Mouse (Mus musculus) gastrocnemius, postnatal 36 days (tissue): ENCODE results near the gene Rorc. TPM values are rescaled to one million over a fixed set of nuclear protein-coding genes. Genes with fewer than 3 reads are reported as not detected.
A peak's percentile ranks its signal among the peaks of the same experiment; 100 is the strongest.

ENCODE experiments used
- DNase-seq, 2 experiments: peaks; one replicate each; pipeline ENCODE4 v3.0.0; 2022
- intact Hi-C: fragments of 180-260 bp; cut with DNase I; formaldehyde crosslinking; loops from one replicate; pipeline ENCODE4 v1.15.1; 2025
- long read RNA-seq, 2 experiments: library from polyadenylated mRNA; stranded (forward); transcript quantifications; one replicate each; pipeline ENCODE4 v2.0.0; 2021
- total RNA-seq, 2 experiments: library from RNA; stranded (reverse); gene quantifications; 2 replicates each; pipeline ENCODE4 v1.2.3; 2021

The Rorc gene
- 10 to 100 TPM; 45.6 to 68.8 TPM for total RNA-seq
- long read RNA-seq, experiment 1, transcript Rorc-201 (11 exons, 2,136 nt) = major isoform, 45 of 135 reads
- long read RNA-seq, experiment 1, partial matches to known transcripts = 7 of 135 reads
- long read RNA-seq, experiment 1, other reads (novel, unspliced or antisense) = 83 of 135 reads
- long read RNA-seq, experiment 2, transcript Rorc-201 (11 exons, 2,136 nt) = major isoform, 59 of 188 reads
- long read RNA-seq, experiment 2, partial matches to known transcripts = 10 of 188 reads
- long read RNA-seq, experiment 2, other reads (novel, unspliced or antisense) = 119 of 188 reads

- peak in 1 of 2 experiments; percentile 62 for DNase-seq
- intact Hi-C loops = no loop called here
Observed at GRCm38 (mm10) chr3:94372641-94373040, at the start of gene Rorc. Gene Rorc (plus strand): TSS chr3:94372794.

- DNase-seq = no peak
- intact Hi-C loops = no loop called here
Observed at GRCm38 (mm10) chr3:94328681-94329080, 43.9 kb upstream of the Rorc start.

- intact Hi-C loops = no loop called here
Observed at GRCm38 (mm10) chr3:94334442-94334841, 38.2 kb upstream of the Rorc start.

GRCm38 (mm10) chr3:94338522-94338921 is 34.1 kb upstream of the Rorc start:
- no peak for DNase-seq
- intact Hi-C loops = no loop called here

More at GRCm38 (mm10) chr3:94334442-94334841, 38.2 kb upstream of the Rorc start:
- no peak for DNase-seq

GRCm38 (mm10) chr3:94341959-94342422 is 30.6 kb upstream of the Rorc start, which contains the start of gene Them5:
Gene Them5 (plus strand): TSS chr3:94342099.
- no peak for DNase-seq
- intact Hi-C loops = no loop called here

- no peak for DNase-seq
- intact Hi-C loops = no loop called here
Observed at GRCm38 (mm10) chr3:94342552-94342951, 30.0 kb upstream of the Rorc start.

- intact Hi-C loops = no loop called here
- no peak for DNase-seq
Observed at GRCm38 (mm10) chr3:94344182-94344581, 28.4 kb upstream of the Rorc start.

- DNase-seq = no peak
- intact Hi-C loops = no loop called here
Observed at GRCm38 (mm10) chr3:94344897-94345296, 27.7 kb upstream of the Rorc start.

GRCm38 (mm10) chr3:94348146-94348545 is 24.4 kb upstream of the Rorc start:
- intact Hi-C loops = no loop called here
- DNase-seq = no peak

- intact Hi-C loops = no loop called here
- no peak for DNase-seq
Observed at GRCm38 (mm10) chr3:94360812-94361211, 11.8 kb upstream of the Rorc start.

- DNase-seq = no peak
- intact Hi-C loops = no loop called here
Observed at GRCm38 (mm10) chr3:94362138-94362537, 10.5 kb upstream of the Rorc start, which contains the start of gene C2cd4d. Gene C2cd4d (plus strand): TSS chr3:94362438.

GRCm38 (mm10) chr3:94363291-94364153 is 9.1 kb upstream of the Rorc start:
- intact Hi-C loops = no loop called here
- DNase-seq = peak; percentile 38 to 39

- intact Hi-C loops = no loop called here
- no peak for DNase-seq
Observed at GRCm38 (mm10) chr3:94364154-94364526, 8.5 kb upstream of the Rorc start.

GRCm38 (mm10) chr3:94366761-94367160 is 5.8 kb upstream of the Rorc start:
- DNase-seq = peak; percentile 59 to 63
- intact Hi-C loops = loop anchor here (5.0 kb wide), 3 partner anchors 91 to 236 kb away; no protein-coding TSS in a partner anchor

- intact Hi-C loops = loop anchor here (5.0 kb wide), 3 partner anchors 90 to 235 kb away; no protein-coding TSS in a partner anchor
- DNase-seq = no peak
Observed at GRCm38 (mm10) chr3:94367511-94367910, 5.1 kb upstream of the Rorc start.

GRCm38 (mm10) chr3:94368631-94369030 is 4.0 kb upstream of the Rorc start:
- intact Hi-C loops = loop anchor here (5.0 kb wide), 3 partner anchors 89 to 234 kb away; no protein-coding TSS in a partner anchor
- no peak for DNase-seq

- no peak for DNase-seq
- intact Hi-C loops = loop anchor here (5.0 kb wide), 3 partner anchors 88 to 233 kb away; no protein-coding TSS in a partner anchor
Observed at GRCm38 (mm10) chr3:94369709-94370108, 2.9 kb upstream of the Rorc start.

GRCm38 (mm10) chr3:94371637-94372036 is 957 bp upstream of the Rorc start:
- DNase-seq = peak; percentile 65 to 83
- intact Hi-C loops = no loop called here

GRCm38 (mm10) chr3:94372038-94372437 is 556 bp upstream of the Rorc start:
- DNase-seq = no peak
- intact Hi-C loops = no loop called here

- intact Hi-C loops = no loop called here
- DNase-seq = no peak
Observed at GRCm38 (mm10) chr3:94373090-94373489, 496 bp downstream of the Rorc start.

GRCm38 (mm10) chr3:94373597-94374011 is 1.0 kb downstream of the Rorc start:
- intact Hi-C loops = no loop called here
- DNase-seq = peak; percentile 62 to 68
